Mouse (Mus musculus) adrenal gland, postnatal 14 days (tissue): ENCODE measurements at regions not wholly inside any gene's neighbourhood (a gene's known extent, or its start where the extent isn't known, plus 50 kb on each side); places are given as distances from the start of the nearest gene placed in this dataset.
A peak's percentile ranks its signal among the peaks of the same experiment; 100 is the strongest.

Experiments
- DNase-seq: peaks from one replicate; pipeline ENCODE4 v3.0.0; 2021; ENCODE audit warnings: mixed read lengths

- peak; percentile 3 for DNase-seq
Measured at GRCm38 (mm10) chrX:35683332-35683731, 205.3 kb upstream of the Dock11 start.
